Mouse (Mus musculus): ENCODE measurements around the gene Rpl35.

- TF ChIP-seq CTCF (IDR thresholded peaks at IDR 0.05; ENCODE audit: low read depth): peak; percentile 23; the same call in 1 of the 2 replicates
- TF ChIP-seq EP300 (IDR thresholded peaks at IDR 0.05; ENCODE audit: low read depth): no peak
Measured at GRCm38 (mm10) chr2:38983456-38983855, 22.0 kb downstream of the Rpl35 start.

Measured in heart, postnatal 0 days (tissue).